Mouse (Mus musculus): ENCODE results near the gene Shroom1.

The Shroom1 gene

DNA sequence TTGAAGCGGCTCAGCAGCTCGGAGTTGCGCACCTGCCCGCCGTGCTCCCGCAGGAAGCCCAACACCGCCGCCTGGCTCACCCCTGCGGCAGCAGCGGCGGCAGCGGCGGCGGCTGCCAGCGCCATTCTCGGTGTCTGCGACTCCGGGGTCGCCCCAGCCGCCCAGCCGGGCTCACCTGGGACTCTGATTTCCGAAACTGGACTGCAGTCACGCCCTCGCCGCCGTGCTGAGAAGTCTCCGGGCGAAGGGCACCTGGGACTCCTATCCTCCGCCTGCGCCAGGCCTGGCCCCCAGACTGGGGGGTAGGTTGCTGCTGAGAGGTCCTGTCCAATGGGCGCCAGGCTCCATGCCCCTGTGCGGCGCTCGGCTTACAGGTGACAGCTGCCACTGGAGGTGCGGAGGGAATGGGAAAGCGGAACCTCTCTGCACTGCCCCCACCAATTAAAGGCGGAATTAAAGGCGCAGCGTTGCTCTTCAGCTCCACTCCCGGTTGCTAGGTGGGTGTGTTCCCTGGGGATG lies 22.8 kb downstream of the Shroom1 start, which contains the start of the genes Gm9945 and Sowaha:
Gene Gm9945 (plus strand): TSS at position 384 of the 519 bp plus-strand sequence.
Gene Sowaha (minus strand): TSS at position 492 of the 519 bp plus-strand sequence.
- DNase-seq (ENCODE audit: low read depth, low spot score) = no peak

DNA sequence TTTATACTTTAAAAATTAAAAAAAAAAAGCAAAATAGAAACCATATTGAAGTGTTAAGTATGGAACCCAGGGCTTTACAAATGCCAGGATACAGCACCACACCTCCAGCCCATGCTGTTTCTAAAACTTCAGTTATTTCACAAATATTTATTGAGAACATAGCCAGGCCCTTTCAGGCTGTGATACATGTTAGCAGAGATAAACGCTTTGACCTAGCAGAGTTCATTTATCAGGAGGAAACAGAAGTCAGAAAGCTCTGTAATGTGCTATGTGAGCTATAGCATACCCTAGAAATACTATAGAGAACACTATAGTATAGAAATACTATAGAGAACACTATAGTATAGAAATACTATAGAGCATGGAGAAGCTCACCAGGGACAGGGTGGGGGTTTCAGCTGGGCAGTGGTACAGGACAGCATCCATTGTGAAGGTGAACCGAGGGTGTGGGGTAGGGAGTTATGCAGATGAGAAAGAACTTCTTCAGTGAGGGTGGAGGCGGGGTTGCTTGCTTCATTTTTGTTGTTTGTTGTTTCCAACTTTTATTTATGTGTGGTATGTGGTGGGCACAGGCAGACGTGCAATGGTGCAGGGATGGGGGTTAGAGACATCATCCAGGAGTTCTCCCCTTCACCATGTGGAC lies 24.2 kb downstream of the Shroom1 start:
- DNase-seq (ENCODE audit: low read depth, low spot score) = no peak

DNA sequence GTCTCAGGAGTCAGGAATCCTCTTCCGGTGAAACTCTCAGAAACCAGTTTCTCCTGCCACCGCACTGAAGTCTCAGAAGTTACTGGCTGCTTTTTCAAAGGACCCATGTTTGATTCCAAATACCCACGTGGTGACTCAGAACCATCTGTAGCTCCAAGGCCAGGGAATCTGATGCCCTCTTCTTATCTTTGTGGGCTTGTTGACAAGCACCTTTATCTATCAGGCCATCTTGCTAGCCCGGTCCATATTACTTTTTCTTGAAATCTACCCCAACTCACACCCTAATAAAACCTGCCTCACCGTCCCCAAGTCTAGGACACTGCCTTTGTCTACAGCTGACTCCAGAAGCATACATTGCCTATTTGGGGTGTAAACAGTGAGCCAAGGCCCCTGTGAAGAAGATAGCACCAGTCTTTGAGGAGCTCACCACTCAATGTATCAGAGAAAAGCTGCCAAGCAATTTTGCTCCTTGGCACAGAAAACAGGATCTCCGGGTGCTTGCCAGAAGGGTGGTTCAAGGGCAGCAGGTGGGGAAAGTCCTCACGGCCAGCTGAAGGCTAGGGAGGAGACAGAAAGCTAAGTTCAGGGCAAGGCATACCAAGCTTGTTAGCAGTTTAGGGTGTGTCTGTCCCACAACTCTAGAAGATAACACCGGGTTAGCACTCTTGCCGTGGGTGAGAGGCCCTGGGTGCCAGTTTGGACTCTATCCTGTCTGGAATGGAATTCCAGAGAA lies 26.3 kb downstream of the Shroom1 start:
- no peak for DNase-seq (ENCODE audit: low read depth, low spot score)

DNA sequence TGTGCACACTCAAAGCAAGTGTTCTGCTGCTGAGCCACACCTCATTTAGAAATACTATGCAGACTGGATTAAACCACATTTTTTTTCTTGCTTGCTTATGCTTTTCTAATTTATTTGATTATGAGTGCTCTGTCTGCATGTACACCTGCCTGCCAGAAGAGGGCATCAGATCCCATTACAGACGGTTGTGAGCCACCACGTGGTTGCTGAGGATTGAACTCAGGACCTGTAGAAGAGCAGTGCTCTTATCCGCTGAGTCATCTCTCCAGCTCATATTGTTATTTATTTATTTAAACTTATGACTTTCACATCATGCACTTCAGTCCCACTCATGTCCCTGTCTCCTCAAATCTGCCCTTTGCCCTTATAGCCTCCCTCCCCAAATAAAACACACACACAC lies 28.7 kb downstream of the Shroom1 start:
- DNase-seq (ENCODE audit: low read depth, low spot score) = no peak

DNA sequence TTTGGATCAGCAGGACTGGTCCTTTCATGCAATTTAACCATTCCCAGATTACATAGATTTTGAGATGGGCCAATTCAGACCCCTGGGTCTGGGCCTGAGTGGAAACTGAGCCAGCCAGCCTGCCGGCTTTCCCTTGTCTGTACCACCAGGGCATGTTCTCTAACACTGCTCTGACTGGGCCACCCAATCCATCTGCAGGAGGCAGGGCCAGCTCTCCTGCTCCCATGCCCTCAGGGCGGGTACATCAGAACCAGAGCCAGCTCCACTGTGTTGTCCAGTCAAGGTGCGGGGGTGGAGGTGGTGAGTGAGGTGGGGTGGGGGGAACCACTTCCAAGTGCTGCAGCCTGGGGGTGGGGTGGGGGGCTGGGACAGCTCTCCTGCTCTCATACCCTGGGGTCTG lies 29.3 kb downstream of the Shroom1 start:
- DNase-seq (ENCODE audit: low read depth, low spot score) = no peak

DNA sequence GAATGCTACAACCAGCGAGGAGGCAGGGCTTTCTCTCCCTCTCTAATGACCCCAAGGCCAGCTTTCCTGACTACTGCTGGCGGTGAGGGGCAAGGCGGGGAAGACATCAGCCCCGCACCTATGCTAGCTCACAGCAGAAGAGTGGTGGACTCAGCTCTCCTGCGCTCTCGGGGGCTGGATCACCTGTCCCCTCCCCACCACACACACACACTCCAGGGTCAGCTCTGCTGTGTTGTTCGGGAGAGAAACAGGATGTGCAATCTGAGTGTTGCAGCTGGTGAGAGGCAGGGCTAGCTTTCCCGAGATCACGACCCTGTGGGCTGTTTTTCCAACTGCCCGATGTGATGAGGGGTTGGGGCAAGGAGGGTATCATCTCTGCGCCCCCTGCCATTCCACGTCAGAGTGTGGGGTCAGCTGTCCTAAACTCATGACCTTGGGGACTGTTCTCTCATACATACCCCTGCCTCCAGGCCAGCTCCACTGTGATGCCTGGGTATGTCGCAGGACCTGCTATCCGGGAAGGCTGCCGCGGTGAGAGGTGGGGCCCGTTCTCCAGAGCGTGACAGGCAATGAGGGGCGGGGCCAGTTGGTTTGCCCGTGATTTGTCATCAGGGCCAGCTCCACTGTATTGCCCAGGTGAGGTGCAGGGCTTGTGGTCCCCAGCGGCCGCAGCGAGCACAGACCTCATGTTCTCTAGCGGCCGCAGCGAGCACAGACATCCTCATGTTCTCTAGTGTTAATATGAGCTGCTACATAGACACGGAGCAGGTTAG lies 30.0 kb downstream of the Shroom1 start:
- no peak for DNase-seq (ENCODE audit: low read depth, low spot score)

DNA sequence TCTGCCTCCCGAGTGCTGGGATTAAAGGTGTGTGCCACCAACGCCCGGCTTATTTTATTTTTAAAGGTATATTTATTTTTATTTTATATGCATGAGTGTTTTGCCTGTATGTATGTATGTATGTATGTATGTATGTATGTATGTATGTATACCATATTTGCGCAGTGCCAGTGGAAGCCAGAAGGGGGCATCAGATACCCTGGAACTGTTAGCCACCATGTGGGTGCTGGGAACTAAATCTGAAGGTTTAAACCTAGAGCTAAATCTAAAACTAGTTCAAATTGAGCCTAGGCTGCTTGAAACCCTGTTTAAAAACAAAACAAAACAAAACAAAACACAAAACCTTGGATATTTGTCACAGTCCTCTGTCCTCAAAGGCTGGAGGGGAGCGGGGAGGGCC lies 32.0 kb downstream of the Shroom1 start:
- DNase-seq (ENCODE audit: low read depth, low spot score) = no peak

DNA sequence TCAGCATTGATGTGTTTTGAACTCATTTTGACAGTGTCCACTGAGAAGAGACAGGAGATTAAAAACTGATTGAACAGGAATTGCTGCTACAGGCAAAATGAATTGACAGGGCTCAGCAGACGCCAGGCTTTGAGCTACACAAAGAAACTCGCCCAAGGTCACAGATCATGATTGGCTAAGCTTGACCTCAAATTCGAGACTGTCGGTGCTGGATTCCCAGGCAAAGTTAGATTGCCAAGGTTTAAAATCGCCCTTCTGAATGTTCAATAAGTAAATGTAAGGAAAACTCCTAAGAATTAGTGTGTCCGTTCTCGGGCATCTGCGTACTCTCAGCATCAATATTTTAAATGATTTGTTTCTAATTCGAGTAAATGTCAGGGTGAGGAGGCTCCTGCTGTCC lies 32.4 kb downstream of the Shroom1 start:
- DNase-seq (ENCODE audit: low read depth, low spot score) = no peak

DNA sequence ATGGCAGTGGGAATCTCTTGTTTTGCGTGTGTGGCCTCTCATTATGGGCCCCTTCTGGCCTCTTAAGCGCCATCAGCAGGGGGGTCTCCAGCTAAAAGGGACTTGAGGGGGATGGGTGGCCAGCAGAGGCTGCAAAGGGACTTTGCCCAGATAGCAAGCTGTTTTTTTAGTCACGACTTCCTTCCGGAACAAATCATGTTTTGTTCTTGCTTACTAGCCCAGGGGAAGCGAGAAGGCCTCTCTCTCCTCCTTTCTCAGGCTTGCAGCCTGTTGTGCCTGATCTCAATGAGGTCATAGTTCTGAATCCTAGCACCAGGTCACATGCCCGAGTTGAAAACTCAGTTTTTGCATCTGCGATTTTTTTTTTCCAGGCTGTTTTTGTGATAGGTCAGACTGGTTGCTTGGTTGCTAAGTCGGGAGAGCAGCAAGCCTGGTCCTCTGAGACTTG lies 35.0 kb downstream of the Shroom1 start:
- no peak for DNase-seq (ENCODE audit: low read depth, low spot score)

DNA sequence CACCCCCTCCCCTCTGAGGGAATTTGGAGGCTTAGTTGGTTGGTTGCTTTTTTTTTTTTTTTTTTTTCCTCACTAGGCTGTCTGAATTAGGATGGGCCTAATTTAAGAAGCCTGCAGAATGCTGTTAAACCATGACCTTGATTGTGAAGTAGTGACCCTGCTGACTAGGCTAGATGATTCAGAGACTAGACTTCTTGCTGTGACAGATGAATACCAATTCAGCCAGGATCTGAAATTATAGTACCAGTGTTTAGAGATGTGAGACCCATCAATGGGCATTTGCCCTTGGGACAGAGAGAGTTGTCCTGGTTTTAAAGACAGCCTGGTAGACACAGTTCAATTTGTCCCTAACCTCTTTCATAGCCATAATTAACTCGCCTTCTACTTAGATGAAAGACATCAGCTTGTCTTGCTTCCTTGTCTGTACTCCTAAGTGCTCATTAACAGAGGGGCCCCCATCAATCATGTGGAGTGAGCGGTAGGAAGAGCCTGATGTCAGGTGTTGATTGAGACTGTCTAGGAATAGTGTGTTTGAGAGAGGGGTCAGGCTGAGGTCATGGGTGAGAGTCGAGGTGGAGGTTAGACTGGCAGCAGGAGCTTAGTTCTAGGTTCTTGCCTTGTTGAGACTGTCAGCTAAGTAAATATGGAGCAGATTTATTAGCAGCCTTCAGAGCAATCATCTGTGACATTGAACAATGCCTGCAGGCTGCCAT lies 36.4 kb downstream of the Shroom1 start:
- no peak for DNase-seq (ENCODE audit: low read depth, low spot score)

DNA sequence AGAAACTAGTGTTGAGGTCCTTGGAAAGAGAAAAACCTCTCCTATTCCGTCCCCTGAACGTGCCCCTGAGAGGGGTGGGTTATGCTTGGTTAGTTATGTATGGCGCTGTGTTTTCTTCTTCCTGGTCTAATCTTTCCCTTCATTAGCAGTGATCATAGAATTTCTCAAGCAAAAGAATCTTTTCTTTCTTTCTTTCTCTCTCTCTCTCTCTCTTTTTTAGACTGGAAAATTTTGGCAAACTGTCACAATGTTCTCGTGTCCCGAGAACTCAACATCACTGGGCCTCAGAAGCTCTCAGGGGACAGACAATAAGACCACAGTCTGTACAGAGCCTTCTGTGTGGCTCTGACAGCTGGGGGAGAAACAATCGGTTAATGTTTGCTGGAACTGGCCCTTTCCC lies 38.4 kb downstream of the Shroom1 start:
- no peak for DNase-seq (ENCODE audit: low read depth, low spot score)

DNA sequence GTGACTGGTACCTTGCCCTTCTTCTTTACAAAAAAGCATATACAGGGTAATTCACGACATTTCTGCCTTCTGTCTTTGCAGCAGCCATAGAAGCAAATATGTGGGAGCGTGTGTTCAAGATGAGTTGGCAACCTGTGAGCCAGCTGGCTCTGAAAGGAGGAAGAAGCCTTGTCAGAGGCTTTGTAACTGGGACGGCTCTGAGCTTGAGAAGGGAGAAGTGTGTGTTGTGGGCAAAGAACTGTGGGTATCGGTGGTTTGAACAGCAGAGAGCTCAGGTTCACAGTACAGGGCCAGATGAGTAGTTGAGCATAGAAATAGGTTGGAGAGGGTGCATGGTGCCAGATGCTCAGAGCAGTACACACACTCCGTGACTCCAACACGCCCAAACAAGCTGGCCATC lies 39.9 kb downstream of the Shroom1 start:
- DNase-seq (ENCODE audit: low read depth, low spot score) = no peak

DNA sequence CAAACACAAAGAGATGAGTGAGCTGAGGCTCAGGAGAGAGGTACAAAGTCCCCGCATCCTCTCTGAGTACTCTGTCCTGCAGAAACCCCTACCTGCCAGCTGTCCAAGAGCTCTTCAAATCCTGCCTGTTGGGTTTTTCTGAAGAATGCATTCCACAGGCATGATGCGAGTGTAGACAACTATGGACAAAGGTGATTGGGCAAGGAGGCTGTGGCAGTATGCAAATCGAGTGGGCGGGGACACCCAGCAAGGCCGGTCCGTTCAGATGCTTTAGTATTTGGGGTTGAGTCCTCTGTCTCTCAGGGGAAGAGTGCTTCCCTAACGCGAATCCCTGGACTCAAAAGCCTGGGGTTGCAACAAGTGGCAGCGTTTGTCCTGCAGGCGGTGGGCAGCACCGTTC lies 43.6 kb downstream of the Shroom1 start:
- no peak for DNase-seq (ENCODE audit: low read depth, low spot score)

DNA sequence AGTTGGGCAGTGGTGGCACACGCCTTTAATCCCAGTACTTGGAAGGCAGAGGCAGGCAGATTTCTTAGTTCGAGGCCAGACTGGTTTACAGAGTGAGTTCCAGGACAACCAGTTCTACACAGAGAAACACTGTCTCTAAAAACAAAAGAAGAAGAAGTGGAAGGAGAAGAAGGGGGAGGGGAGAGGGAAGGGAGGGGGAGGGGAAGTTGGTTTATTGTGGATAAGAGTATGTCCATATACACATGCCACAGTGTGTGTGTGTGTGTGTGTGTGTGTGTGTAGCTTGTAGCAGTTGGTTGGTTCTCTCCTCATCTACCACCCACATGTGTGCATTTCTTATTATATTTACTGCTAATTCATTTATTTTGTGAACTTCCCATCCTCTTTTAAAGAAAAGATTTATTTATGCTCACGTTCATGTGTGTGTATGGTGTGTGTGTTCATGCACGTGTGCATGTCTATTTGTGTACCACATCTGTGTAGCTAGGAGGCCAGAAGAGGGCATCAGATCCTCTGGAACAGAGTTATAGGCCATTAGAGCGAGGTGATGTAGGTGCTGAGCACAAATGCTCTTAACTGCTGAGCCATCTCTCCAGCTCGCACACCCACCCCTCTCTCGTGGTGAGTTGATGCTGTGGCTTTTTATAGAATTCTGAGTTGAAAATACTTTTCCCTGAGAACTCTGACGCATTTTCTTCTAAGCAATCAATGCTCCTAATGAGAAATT lies 45.2 kb downstream of the Shroom1 start:
- DNase-seq (ENCODE audit: low read depth, low spot score) = no peak

DNA sequence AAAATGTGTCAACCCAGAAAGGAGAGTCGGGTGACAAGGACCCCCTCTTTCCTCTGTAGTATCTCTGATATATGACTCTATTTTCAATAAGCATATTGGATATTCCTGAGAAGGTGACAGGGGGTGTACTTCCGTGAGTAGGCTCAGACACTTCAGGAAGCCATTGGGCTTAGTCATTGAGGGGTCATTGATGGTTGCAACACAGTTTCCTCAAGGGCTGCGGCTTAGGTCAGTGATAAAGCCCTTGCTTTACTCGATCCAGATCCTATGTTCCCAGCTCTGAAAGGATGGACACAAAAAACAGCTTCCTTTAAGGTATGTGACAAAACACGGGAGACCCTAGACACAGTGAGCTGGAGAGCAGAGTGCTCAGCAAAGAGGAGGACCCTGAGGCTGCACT lies 46.7 kb downstream of the Shroom1 start:
- no peak for DNase-seq (ENCODE audit: low read depth, low spot score)

DNA sequence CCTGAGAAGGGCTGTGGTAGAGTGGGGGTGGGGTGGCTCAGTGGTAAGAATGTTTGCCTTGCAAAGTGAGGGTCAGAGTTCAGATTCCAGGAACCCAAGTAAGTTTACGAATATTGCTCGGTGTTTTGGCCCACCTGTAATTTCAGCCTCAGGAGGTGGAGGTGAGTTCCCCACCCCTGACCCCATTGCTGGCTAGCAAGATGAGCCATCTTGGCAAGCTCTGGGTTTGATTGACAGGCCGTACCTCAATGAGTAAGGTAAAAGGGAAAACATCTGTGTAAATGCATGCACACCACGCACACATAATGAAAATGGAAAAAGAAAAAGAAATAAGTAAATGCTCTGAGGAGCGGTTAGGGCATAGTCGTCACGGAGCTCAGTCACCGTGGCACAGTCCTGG lies 47.4 kb downstream of the Shroom1 start:
- no peak for DNase-seq (ENCODE audit: low read depth, low spot score)

DNA sequence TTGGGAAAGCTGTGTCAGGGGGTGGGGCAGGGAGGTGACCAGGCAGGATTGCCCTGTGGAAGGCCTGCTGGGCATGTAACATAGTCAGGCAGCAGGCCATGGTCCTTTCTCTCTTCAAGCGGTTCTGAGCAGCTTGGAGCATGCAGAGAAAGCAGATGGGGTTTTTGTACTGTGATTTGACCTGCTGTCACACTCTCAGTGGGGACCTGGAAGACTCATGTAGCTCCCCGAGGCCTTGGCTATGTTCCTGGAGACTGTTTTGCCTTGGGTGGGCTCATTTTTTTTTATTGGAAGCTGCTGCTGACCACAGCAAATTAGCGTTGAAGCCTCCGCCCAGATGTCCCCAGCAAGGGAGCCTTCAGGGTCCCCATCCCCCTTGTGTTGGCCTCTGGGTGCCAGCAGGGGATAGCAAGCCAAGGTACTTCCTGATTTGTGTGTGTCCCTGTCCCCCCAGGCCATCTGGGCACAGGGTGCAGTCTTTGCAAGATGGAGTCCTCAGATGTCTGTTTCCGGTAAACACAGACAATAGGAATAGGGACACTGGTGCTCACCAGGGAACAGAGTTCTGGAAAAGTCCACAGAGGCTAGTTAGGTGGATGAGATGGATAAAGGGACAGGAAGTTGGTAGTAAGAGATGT lies 48.1 kb downstream of the Shroom1 start:
- DNase-seq (ENCODE audit: low read depth, low spot score) = no peak

DNA sequence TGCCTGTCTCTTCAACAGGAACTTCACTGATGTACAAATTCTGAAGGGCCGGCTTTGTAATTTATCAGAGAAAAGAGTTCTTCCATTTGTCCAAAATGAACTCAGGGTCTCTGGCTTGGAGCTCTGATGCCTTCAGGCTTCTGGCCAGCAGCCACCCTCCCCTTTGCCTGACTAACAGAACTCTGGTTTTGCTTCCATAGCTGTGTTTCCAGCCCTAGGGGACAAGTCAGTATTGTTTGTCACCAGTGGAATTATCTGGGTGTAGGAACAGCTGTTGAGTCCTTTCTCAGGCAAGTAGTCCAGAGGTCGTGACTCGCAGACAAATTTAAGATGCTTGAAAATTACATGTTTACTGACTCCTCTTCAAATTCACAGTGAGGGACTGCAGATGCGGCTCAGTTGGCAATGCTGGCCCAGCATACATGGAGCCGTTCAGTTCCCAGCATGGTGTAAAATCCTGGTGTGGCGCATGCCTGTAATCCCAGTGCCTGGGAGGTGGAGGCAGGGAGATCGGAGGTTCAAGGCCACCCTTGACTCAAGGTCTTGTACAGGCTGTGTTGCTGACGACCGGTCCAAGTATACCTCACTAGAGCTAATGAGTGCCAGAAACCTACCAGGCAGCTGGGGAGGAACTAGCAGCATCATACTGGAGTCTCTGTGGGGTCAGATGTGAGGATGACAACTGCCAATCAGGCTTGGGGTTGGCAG lies 50.2 kb downstream of the Shroom1 start:
- no peak for DNase-seq (ENCODE audit: low read depth, low spot score)

DNA sequence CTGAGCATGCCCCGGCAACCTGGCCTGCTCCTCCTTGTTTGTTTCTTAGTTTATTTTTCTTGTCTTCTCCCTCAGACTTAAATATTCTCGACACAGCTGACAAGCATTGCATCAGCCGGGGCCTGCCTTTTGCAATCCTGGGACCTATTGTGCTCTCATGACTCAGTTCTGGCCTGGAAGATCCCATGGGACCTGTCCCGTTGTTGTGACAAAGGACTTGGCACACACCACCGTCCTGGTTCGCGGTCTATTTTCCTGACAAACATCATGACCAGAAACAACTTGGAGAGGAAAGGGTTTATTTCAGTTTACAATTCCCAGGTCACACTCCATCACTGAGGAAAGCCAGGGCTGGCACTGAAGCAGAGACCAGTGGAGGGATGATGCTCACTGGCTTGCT lies 51.1 kb downstream of the Shroom1 start:
- no peak for DNase-seq (ENCODE audit: low read depth, low spot score)

DNA sequence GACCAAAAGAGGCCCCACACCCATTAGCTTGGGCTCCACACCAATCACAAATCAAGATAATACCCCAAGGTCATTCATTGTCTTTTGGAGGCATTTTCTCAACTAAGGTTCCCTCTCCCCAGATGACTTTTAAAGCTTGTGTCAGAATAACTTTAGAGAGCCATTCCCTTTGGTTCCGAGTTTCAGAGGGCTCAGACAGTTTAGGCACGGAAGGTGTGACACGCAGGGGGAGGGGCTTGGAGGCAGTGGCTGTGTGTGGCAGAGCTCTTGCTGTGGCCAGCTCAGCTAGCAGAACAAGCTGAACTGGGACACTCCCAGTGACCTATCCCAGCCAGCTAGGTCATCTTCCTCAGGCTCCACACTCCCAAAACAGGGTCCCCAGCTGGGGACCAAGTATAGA lies 51.6 kb downstream of the Shroom1 start:
- DNase-seq (ENCODE audit: low read depth, low spot score) = no peak

All from retina, adult 2 months (tissue).